Mouse (Mus musculus) c-Kit-positive CD71-positive TER-119-negative erythroid progenitor cells, embryonic 14.5 days (primary cell): ENCODE data around the gene Mamstr.

Experiments used
- DNase-seq: peaks from one replicate; pipeline ENCODE4 v3.0.0-alpha.2; 2013; ENCODE audit warnings: low read depth

The Mamstr gene

GRCm38 (mm10) chr7:45639561-45640027 lies at the start of gene Mamstr:
Gene Mamstr (plus strand): TSS chr7:45639977.
- DNase-seq, result no peak

GRCm38 (mm10) chr7:45590874-45591273 lies 48.9 kb upstream of the Mamstr start:
- no peak for DNase-seq

GRCm38 (mm10) chr7:45591880-45592279 lies 47.9 kb upstream of the Mamstr start:
- no peak for DNase-seq

- DNase-seq, result peak; percentile 71
Observed at GRCm38 (mm10) chr7:45593118-45593815, 46.5 kb upstream of the Mamstr start.

GRCm38 (mm10) chr7:45595176-45595575 lies 44.6 kb upstream of the Mamstr start:
- no peak for DNase-seq

GRCm38 (mm10) chr7:45596107-45596506 lies 43.7 kb upstream of the Mamstr start:
- no peak for DNase-seq

GRCm38 (mm10) chr7:45597013-45597412 lies 42.8 kb upstream of the Mamstr start:
- no peak for DNase-seq

- DNase-seq, result no peak
Observed at GRCm38 (mm10) chr7:45597527-45597926, 42.2 kb upstream of the Mamstr start.

GRCm38 (mm10) chr7:45598960-45599879 lies 40.6 kb upstream of the Mamstr start:
- no peak for DNase-seq

GRCm38 (mm10) chr7:45605704-45606289 lies 34.0 kb upstream of the Mamstr start:
- DNase-seq, result no peak

GRCm38 (mm10) chr7:45609511-45609910 lies 30.3 kb upstream of the Mamstr start:
- DNase-seq, result no peak

- DNase-seq, result no peak
Observed at GRCm38 (mm10) chr7:45616277-45616676, 23.5 kb upstream of the Mamstr start.

GRCm38 (mm10) chr7:45617042-45617695 lies 22.6 kb upstream of the Mamstr start, which contains the start of gene Fut1:
Gene Fut1 (plus strand): TSS chr7:45617289.
- no peak for DNase-seq

GRCm38 (mm10) chr7:45618316-45618715 lies 21.5 kb upstream of the Mamstr start:
- no peak for DNase-seq

- no peak for DNase-seq
Observed at GRCm38 (mm10) chr7:45619592-45619991, 20.2 kb upstream of the Mamstr start.

- DNase-seq, result peak; percentile 53
Observed at GRCm38 (mm10) chr7:45621443-45621842, 18.3 kb upstream of the Mamstr start, which contains the start of gene Izumo1. Gene Izumo1 (plus strand): TSS chr7:45621811.

GRCm38 (mm10) chr7:45623507-45623906 lies 16.3 kb upstream of the Mamstr start:
- no peak for DNase-seq

GRCm38 (mm10) chr7:45624718-45625117 lies 15.1 kb upstream of the Mamstr start:
- DNase-seq, result no peak

GRCm38 (mm10) chr7:45625481-45625880 lies 14.3 kb upstream of the Mamstr start:
- DNase-seq, result no peak

GRCm38 (mm10) chr7:45626571-45627076 lies 13.2 kb upstream of the Mamstr start:
- no peak for DNase-seq

- no peak for DNase-seq
Observed at GRCm38 (mm10) chr7:45627261-45627660, 12.5 kb upstream of the Mamstr start, which contains the start of gene Rasip1. Gene Rasip1 (plus strand): TSS chr7:45627488.
